Mouse (Mus musculus): ENCODE measurements around the gene Afmid. TPM values are rescaled to one million over a fixed set of nuclear protein-coding genes. Genes with fewer than 3 reads are reported as not detected.

Gene Afmid
- polyA plus RNA-seq, 1 experiment from 2014 or later = 6.2 TPM

DNA sequence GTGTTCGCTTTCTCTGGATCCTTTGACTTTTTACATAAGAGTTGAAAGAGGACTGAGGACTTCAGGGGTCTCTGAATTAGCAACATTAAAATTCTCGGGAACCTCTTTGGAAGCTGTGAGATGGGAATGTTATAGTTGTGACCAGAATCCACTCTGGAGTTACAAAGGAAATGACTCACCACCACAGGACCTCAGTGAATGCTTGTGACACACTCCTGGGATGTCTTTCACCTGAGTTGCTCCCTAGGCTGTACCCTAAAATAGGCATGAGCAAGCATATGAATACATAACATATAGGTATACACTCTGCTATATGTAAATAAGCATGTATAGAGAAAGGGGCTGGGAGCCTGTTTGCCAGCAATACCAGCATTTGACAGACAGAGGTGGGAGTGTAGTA is 17.7 kb downstream of the Afmid start:
- no peak overlapping the region for H3K9ac ChIP-seq
- no peak overlapping the region for H3K4me3 ChIP-seq
- peaks cover 13% of the 10 kb centered on the region for H3K4me1 ChIP-seq
- 77% methylated on average over 2 of the region's 2 CpGs for WGBS
- H3K36me3 ChIP-seq = no peaks in the 10 kb centered on the region
- H3K27me3 ChIP-seq = no peaks in the 10 kb centered on the region
- no peak overlapping the region for H3K27ac ChIP-seq
- H3K4me2 ChIP-seq (replicated peaks) = no peak overlapping the region
- H3K9me3 ChIP-seq = no peaks in the 10 kb centered on the region
- no peak for ATAC-seq (ENCODE audit: low FRiP score, low read depth)

DNA sequence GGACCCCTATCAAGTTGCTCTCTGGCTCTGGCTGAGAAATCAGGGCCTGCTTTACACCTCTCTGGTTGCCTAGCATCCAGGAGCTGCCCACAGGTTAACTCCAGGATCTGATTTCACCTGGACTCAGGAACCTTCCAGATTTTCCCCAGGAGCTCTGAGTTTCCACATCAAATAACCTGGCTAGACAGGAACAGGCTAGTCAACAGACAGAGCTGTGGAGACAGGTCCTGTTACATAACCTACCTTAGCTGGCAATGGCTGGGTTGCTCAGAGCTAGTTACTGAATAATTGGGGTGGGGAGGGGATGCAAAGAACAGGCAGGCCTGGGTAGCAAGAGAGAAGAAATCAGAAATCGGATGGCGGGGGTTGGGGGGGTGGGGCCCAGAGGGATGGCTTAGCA is 19.3 kb downstream of the Afmid start:
- Histone ChIP-seq H3K4me2 (replicated peaks) (no peak overlapping the region), H3K9me3 (no peaks in the 10 kb centered on the region), H3K27me3 (no peaks in the 10 kb centered on the region), H3K9ac (no peak overlapping the region), H3K36me3 (no peaks in the 10 kb centered on the region), H3K4me3 (no peak overlapping the region), H3K27ac (no peak overlapping the region), H3K4me1 (peaks cover 17% of the 10 kb centered on the region)
- no peak for ATAC-seq (ENCODE audit: low FRiP score, low read depth)
- WGBS = 84% methylated on average over 2 of the region's 2 CpGs

DNA sequence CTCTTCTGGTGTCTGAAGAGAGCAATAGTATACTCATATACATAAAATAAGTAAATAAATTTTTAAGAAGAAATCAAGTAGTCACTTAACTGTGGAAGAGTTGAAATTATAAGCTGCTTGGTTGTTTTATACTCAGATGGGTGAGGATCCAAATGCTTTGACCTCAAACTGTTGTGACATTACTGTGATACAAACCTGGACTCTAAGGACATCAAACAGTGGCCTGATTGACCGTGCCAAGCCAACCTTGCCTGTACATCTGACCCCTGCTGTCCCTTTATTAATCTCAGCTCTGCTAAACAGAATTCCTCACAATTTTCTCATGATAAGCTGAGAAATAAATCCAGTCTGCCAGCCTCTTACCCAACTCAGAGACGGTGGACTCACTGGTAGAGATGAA is 19.9 kb downstream of the Afmid start:
- H3K27me3 ChIP-seq = no peaks in the 10 kb centered on the region
- peaks cover 23% of the 10 kb centered on the region for H3K4me1 ChIP-seq
- no peak for ATAC-seq (ENCODE audit: low FRiP score, low read depth)
- no peak overlapping the region for H3K9ac ChIP-seq
- H3K4me3 ChIP-seq = no peak overlapping the region
- no peak overlapping the region for H3K4me2 ChIP-seq (replicated peaks)
- no peak overlapping the region for H3K27ac ChIP-seq
- WGBS = 82% methylated on average over 2 of the region's 2 CpGs
- H3K9me3 ChIP-seq = no peaks in the 10 kb centered on the region
- no peaks in the 10 kb centered on the region for H3K36me3 ChIP-seq

DNA sequence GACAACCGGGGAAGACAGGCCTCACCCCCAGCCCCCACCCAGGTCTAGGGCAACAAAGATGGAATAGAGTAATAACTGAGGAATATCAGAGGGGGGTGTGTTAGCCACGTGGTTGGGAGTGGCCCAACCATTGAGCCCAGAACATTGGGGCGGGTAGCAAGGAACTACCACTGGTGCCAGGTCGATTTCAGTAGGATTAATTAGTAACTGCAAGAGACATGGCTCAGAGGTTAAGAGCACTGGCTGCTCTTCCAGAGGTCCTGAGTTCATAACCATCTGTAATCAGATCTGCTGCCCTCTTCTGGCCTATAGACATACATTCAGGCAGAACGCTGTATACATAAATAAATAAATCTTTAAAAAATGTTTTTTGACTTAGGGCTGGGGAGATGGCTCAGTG is 20.9 kb downstream of the Afmid start:
- Histone ChIP-seq H3K36me3 (peaks cover 4% of the 10 kb centered on the region; the same call in 1 of the 2 replicates), H3K4me3 (no peak overlapping the region), H3K9me3 (no peaks in the 10 kb centered on the region), H3K9ac (no peak overlapping the region), H3K27me3 (no peaks in the 10 kb centered on the region), H3K4me2 (replicated peaks) (no peak overlapping the region), H3K27ac (no peak overlapping the region), H3K4me1 (peaks cover 28% of the 10 kb centered on the region)
- 67% methylated on average over 5 of the region's 5 CpGs for WGBS
- ATAC-seq (ENCODE audit: low FRiP score, low read depth) = no peak

DNA sequence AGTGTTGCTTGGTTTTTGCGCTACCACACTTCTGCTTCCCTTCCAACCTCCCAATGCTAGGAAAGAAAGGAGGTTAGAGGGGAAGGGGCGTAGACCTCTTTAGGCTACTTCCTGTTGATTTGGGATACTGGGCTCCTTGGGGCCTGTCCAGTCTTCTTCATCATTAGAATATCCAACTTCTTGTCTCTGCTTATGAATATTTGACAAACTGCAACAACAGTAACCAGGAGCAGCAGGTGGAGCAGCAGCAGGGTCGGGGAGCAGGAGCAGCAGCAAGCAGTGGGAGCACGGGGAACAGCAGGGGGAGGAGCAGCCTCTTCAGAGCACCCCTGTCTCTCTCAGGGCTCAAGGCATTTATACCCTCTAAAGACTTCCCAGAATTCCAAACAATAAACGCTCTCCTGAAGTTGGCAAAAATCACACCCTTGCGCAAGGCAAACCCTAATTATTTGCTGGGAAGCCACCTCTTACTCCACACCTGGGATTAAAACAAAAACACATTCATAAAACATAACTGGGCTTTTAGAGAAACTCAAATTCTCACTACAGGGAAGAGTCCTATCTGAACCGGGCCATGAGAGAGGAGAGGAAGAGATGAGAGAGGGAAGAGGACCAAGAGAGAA is 22.0 kb downstream of the Afmid start:
- H3K27ac ChIP-seq = peak overlapping the region; percentile 96
- WGBS = 65% methylated on average over 7 of the region's 7 CpGs
- H3K9ac ChIP-seq = peak overlapping the region; percentile 86
- peaks cover 15% of the 10 kb centered on the region for H3K36me3 ChIP-seq
- no peak for ATAC-seq (ENCODE audit: low FRiP score, low read depth)
- H3K4me2 ChIP-seq (replicated peaks) = peak overlapping the region; percentile 85
- no peaks in the 10 kb centered on the region for H3K27me3 ChIP-seq
- peak overlapping the region; percentile 70 for H3K4me3 ChIP-seq
- no peaks in the 10 kb centered on the region for H3K9me3 ChIP-seq
- peaks cover 28% of the 10 kb centered on the region for H3K4me1 ChIP-seq

DNA sequence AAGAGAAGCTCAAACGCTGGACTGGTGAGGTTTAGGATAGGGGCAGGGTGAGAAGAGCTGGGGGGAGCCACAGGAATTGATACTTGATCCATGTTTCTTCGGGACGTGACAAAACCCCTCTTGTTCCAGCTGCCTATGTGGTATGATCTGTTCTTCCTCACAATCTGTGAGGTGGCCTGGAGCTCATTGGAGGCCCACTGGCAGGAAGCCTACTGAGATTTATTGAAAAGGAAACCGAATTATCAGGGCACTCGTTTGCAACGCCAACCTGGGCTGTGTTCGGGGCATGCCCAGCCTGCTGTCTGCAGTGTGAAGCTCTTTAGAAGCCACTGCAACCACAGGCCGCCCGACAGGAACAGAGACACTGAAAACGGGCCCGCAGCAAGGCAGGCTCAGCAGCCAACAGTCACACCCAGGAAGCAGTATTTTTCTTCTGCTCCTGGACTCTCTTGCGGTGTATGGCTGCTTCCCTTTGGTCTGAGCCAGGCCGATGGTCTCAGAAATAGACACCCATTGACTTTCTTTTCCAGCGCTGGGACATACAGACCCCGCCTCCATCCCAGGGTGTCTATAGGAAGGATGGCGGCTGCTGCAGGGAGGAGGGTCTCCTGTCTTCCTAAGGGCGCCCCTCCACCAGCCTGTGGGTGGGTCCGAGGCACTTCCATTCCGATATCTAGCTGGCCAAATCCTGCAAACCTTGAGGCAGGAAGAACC is 22.7 kb downstream of the Afmid start:
- 7% methylated on average over 19 of the region's 19 CpGs for WGBS
- Histone ChIP-seq H3K4me1 (peaks cover 28% of the 10 kb centered on the region), H3K4me2 (replicated peaks) (peak overlapping the region; percentile 85), H3K36me3 (peaks cover 22% of the 10 kb centered on the region), H3K27me3 (no peaks in the 10 kb centered on the region), H3K4me3 (peak overlapping the region; percentile 70), H3K9ac (peak overlapping the region; percentile 86), H3K27ac (peak overlapping the region; percentile 96), H3K9me3 (no peaks in the 10 kb centered on the region)
- peak; percentile 84 for ATAC-seq (ENCODE audit: low FRiP score, low read depth)

DNA sequence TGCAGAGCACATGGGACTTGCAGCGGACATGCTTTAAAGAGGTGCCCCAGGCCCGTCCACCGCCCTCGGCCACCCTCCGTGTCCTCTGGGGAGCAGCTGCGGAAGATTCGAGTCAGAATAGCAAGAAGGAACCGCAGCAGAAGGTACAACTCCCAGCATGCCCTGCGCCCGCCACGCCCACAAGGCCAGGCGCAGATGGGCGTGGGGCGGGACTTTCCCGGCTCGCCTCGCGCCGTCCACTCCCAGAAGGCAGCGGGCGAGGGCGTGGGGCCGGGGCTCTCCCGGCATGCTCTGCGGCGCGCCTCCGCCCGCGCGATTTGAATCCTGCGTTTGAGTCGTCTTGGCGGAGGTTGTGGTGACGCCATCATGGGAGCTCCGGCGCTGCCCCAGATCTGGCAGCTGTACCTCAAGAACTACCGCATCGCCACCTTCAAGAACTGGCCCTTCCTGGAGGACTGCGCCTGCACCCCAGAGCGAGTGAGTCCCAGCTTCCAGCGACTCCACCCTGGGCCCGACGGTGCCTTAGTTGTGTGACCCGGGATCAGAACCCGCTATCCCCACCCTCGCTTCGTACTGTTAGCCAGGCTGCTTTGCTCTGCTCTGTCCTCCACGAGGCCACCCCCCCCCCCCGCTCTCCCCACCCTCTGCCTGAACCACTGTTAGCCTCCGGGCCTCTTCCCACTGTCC is 23.4 kb downstream of the Afmid start, which contains the start of gene Birc5:
Gene Birc5 (plus strand): TSS at position 267 of the 687 bp plus-strand sequence.
- peaks cover 28% of the 10 kb centered on the region for H3K4me1 ChIP-seq
- under 1% methylated on average over 51 of the region's 51 CpGs for WGBS
- peak within 1 kb of the TSS; percentile 85 for H3K4me2 ChIP-seq (replicated peaks)
- no peaks in the 10 kb centered on the region for H3K27me3 ChIP-seq
- peak within 1 kb of the TSS; percentile 70 for H3K4me3 ChIP-seq
- peak within 1 kb of the TSS; percentile 86 for H3K9ac ChIP-seq
- no peaks in the 10 kb centered on the region for H3K9me3 ChIP-seq
- H3K36me3 ChIP-seq = peaks cover 29% of the 10 kb centered on the region
- H3K27ac ChIP-seq = peak within 1 kb of the TSS; percentile 96
- ATAC-seq (ENCODE audit: low FRiP score, low read depth) = peak; percentile 93

DNA sequence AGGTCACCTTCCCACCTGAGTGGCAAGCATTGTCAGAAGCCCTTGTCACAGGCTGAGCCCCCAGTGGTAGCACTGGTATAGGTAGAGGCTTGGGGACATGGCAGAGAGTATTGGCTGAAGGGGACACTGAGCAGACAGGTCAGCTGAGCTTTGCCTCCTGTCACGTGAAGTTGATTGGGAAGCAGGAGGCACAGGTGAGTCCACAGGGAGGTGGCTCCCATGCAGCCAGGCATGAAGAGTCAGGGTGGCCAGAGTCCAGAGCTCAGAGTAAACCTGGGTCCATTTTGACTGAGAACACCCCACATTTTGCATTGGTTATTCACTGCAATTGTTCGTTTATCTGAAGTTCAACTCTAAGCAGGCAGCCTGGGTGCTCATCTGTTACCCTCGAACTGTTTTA is 27.2 kb downstream of the Afmid start:
- no peak overlapping the region for H3K9ac ChIP-seq
- no peaks in the 10 kb centered on the region for H3K27me3 ChIP-seq
- no peak for ATAC-seq (ENCODE audit: low FRiP score, low read depth)
- H3K36me3 ChIP-seq = peaks cover 64% of the 10 kb centered on the region
- no peak overlapping the region for H3K4me2 ChIP-seq (replicated peaks)
- H3K27ac ChIP-seq = no peak overlapping the region
- H3K4me1 ChIP-seq = peaks cover 23% of the 10 kb centered on the region
- no peak overlapping the region for H3K4me3 ChIP-seq
- no peaks in the 10 kb centered on the region for H3K9me3 ChIP-seq
- WGBS = 91% methylated on average over 3 of the region's 3 CpGs

DNA sequence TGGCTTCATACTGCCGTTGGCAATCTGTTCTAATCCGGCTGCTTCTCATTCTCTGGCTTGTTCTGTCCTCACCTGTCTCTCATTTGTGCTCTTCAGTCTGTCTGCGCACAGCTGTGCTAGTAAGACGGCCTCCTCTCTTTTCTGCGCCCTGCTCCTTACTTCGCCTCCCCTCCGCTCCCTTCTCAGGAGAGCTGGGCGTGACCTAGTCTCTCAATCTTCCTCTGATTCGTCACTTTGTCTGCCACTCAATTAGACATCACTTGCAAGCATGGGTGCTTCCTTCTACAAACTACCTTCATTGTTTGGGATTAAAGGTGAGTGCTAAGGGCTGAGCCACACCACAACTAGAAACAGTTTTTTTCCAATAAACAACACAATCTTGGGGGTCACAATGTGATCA is 28.5 kb downstream of the Afmid start:
- peaks cover 11% of the 10 kb centered on the region for H3K27me3 ChIP-seq
- H3K4me3 ChIP-seq = no peak overlapping the region
- H3K9me3 ChIP-seq = no peaks in the 10 kb centered on the region
- WGBS = 89% methylated on average over 9 of the region's 9 CpGs
- peaks cover 64% of the 10 kb centered on the region for H3K36me3 ChIP-seq
- no peak overlapping the region for H3K4me2 ChIP-seq (replicated peaks)
- H3K27ac ChIP-seq = no peak overlapping the region
- no peak overlapping the region for H3K9ac ChIP-seq
- H3K4me1 ChIP-seq = peaks cover 16% of the 10 kb centered on the region
- ATAC-seq (ENCODE audit: low FRiP score, low read depth) = no peak

DNA sequence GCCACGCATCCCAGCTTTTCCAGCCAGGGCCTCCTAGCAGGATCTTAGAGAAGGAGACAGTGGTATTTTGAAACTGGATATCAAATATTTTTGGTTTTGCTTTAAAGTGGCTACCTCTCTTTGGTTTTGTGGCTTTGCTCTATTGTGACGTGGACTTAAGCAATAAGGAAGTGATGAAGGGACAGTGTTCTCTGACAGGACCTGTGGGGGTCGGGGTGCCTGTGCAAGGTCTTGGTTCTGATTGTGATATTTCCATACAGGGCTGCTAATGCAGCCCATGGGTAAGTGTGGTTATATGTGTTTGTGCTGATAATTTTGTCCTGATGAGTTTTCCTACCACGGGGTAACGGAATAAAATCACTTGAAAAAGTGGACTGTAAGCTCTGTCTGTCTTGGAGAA is 29.6 kb downstream of the Afmid start:
- no peak overlapping the region for H3K9ac ChIP-seq
- WGBS = 95% methylated on average over 5 of the region's 5 CpGs
- no peak overlapping the region for H3K27ac ChIP-seq
- H3K9me3 ChIP-seq = no peaks in the 10 kb centered on the region
- H3K36me3 ChIP-seq = peaks cover 64% of the 10 kb centered on the region
- H3K4me3 ChIP-seq = no peak overlapping the region
- H3K4me2 ChIP-seq (replicated peaks) = no peak overlapping the region
- no peak for ATAC-seq (ENCODE audit: low FRiP score, low read depth)
- peaks cover 22% of the 10 kb centered on the region for H3K27me3 ChIP-seq
- peaks cover 15% of the 10 kb centered on the region for H3K4me1 ChIP-seq

DNA sequence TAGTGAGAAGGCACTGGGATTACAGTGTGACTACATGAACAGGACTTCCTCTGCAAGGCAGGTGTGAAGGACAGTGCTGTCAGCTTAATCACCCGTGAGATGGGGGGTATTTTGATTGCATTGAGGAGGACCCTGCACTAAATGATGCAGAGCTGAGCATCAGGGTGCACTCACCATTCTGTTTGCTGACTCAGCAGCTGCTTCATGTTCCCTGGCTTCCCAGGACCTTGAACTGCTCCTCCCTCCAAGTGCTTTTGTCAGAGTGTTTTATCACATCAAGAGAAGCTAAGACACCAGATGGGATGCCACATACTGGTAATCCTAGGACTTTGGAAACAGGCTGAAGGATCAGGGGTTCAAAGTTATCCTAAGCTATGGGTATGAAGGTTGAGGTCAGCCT is 30.3 kb downstream of the Afmid start:
- Histone ChIP-seq H3K36me3 (peaks cover 63% of the 10 kb centered on the region), H3K4me3 (no peak overlapping the region), H3K4me1 (peaks cover 13% of the 10 kb centered on the region), H3K9me3 (no peaks in the 10 kb centered on the region), H3K9ac (no peak overlapping the region), H3K4me2 (replicated peaks) (no peak overlapping the region), H3K27ac (no peak overlapping the region), H3K27me3 (peaks cover 28% of the 10 kb centered on the region)
- WGBS = 80% methylated on average over 1 of the region's 1 CpGs
- no peak for ATAC-seq (ENCODE audit: low FRiP score, low read depth)

DNA sequence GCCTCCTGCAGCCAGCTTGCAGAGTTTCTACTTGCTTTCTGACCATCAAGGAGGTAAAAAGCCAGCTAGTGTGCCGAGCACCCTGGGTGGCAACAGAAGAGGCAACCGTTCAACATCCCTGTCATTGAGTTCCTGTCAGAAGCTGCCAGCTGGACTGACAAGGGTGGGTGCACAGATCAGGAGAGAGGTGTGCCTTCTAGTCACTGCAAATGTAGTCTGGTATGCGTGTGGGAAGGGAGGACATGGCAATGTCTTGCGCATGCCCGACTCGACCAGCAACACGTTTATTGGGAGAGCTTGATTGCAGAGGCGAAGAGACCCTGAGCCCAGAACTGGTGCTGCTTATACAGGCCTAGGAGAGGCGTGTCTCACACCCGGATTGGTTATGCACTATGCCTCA is 31.7 kb downstream of the Afmid start:
- 94% methylated on average over 10 of the region's 10 CpGs for WGBS
- Histone ChIP-seq H3K9ac (no peak overlapping the region), H3K4me1 (peaks cover 10% of the 10 kb centered on the region), H3K36me3 (peaks cover 51% of the 10 kb centered on the region), H3K27me3 (peaks cover 43% of the 10 kb centered on the region), H3K4me3 (no peak overlapping the region), H3K4me2 (replicated peaks) (no peak overlapping the region), H3K9me3 (no peaks in the 10 kb centered on the region), H3K27ac (no peak overlapping the region)
- no peak for ATAC-seq (ENCODE audit: low FRiP score, low read depth)
